Mouse (Mus musculus): ENCODE measurements around the gene Lrrc55.

- no peak for TF ChIP-seq EP300 (IDR thresholded peaks at IDR 0.05; ENCODE audit: low read depth)
- TF ChIP-seq CTCF (IDR thresholded peaks at IDR 0.05; ENCODE audit: low read depth) = no peak
Observed at GRCm38 (mm10) chr2:85160901-85161637, 35.9 kb downstream of the Lrrc55 start.
